Mouse (Mus musculus): Measurements from ENCODE around the gene Mael. TPM values are rescaled to one million over a fixed set of nuclear protein-coding genes. Genes with fewer than 3 reads are reported as not detected.

The Mael gene
- polyA plus RNA-seq, 2 experiments = not detected

DNA sequence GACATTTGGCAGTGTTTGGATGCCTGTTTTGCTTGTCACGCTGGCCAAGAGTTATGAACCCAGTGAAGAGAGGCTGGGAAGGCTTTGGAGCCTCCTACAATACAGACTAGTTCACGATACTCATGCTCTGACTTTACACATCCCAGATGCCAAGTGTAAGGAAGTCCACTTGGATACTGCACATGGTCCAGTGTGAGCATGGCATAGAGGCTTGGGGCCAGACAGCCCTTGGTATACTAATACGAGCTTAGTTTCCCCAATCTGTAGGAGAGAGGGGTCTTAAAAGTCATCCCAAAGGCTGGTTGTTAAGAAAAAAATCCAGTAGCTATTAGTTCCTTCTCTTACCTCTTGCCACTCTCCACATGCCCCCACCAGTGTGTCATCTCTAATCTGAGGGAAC is 43.3 kb upstream of the Mael start:
- H3K9me3 ChIP-seq (ENCODE audit: control insufficient read depth, low read length) = no peaks in the 10 kb centered on the region
- no peaks in the 10 kb centered on the region; the same call in 1 of the 2 replicates for H3K27me3 ChIP-seq (ENCODE audit: control insufficient read depth, insufficient read depth, low read length)
- no peaks in the 10 kb centered on the region for H3K36me3 ChIP-seq (replicated peaks; ENCODE audit: control insufficient read depth, insufficient read depth, low read depth)
- H3K27ac ChIP-seq = no peak overlapping the region
- no peak overlapping the region for H3K4me3 ChIP-seq (ENCODE audit: insufficient read depth in 1 of 2, low read depth in 2 of 2, low read length in 2 of 2)
- DNase-seq (ENCODE audit: low read depth in 3 of 3, low spot score in 3 of 3) = no peak
- ATAC-seq (ENCODE audit: insufficient read depth) = no peak
- no peak overlapping the region for H3K4me2 ChIP-seq (ENCODE audit: low read depth)
- TF ChIP-seq EP300 (IDR thresholded peaks at IDR 0.05; ENCODE audit: low read depth) (no peak), CTCF (IDR thresholded peaks at IDR 0.05; ENCODE audit: low read depth) (no peak)
- 61% methylated on average over 3 of the region's 3 CpGs for WGBS (ENCODE audit: insufficient replicate concordance)
- H3K9ac ChIP-seq (replicated peaks) = no peak overlapping the region
- no peaks in the 10 kb centered on the region for H3K4me1 ChIP-seq (replicated peaks; ENCODE audit: control insufficient read depth in 2 of 2, insufficient read depth in 2 of 2, low read length in 1 of 2)

DNA sequence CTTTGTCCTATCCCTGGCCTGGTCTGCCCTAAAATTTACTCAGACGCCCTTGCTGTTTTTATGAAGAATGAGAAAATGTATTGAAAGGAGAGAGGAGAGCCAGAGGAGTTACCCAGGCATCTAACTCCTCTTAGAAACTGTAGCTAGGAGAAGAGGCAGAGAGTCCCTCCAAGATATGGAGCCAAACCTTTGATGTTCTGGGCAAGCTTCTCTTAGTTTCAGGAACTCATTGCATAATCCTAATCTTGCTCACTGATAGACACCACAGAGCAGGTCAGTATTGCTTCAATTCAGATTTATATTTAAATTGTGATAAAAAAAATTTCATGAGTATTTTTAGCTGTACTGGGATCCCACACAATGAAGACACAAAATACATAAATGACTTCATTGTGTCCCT is 42.7 kb upstream of the Mael start:
- no peaks in the 10 kb centered on the region for H3K4me1 ChIP-seq (replicated peaks; ENCODE audit: control insufficient read depth in 2 of 2, insufficient read depth in 2 of 2, low read length in 1 of 2)
- no peaks in the 10 kb centered on the region; the same call in 1 of the 2 replicates for H3K27me3 ChIP-seq (ENCODE audit: control insufficient read depth, insufficient read depth, low read length)
- H3K9ac ChIP-seq (replicated peaks) = no peak overlapping the region
- DNase-seq (ENCODE audit: low read depth in 3 of 3, low spot score in 3 of 3) (no peak), ATAC-seq (ENCODE audit: insufficient read depth) (no peak)
- TF ChIP-seq CTCF (IDR thresholded peaks at IDR 0.05; ENCODE audit: low read depth) (no peak), EP300 (IDR thresholded peaks at IDR 0.05; ENCODE audit: low read depth) (no peak)
- 58% methylated on average over 1 of the region's 1 CpGs for WGBS (ENCODE audit: insufficient replicate concordance)
- no peak overlapping the region for H3K27ac ChIP-seq
- H3K9me3 ChIP-seq (ENCODE audit: control insufficient read depth, low read length) = no peaks in the 10 kb centered on the region
- no peak overlapping the region for H3K4me2 ChIP-seq (ENCODE audit: low read depth)
- H3K36me3 ChIP-seq (replicated peaks; ENCODE audit: control insufficient read depth, insufficient read depth, low read depth) = no peaks in the 10 kb centered on the region
- H3K4me3 ChIP-seq (ENCODE audit: insufficient read depth in 1 of 2, low read depth in 2 of 2, low read length in 2 of 2) = no peak overlapping the region

DNA sequence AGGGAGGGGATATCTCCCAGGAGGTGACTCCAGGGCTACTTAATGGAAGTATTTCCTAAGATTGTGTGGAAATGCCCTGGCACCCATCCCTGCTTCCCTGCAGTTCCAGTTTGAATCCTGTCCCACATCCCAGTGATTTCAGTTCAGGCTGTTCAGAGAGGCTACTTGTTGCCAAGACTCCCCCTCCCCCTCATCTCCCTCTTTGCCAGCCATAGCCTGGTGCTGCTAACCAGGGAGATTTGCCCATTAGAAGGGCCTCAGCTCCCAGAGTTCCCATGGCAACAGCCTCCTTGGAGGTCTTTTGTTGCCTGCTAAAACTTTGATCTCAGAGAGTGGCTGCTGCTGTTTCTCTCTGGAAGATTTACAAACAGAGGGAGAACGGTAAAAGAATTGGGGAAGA is 42.0 kb upstream of the Mael start:
- H3K9ac ChIP-seq (replicated peaks) = no peak overlapping the region
- H3K4me2 ChIP-seq (ENCODE audit: low read depth) = no peak overlapping the region
- no peak overlapping the region for H3K27ac ChIP-seq
- ATAC-seq (ENCODE audit: insufficient read depth) (no peak), DNase-seq (ENCODE audit: low read depth in 3 of 3, low spot score in 3 of 3) (no peak)
- no peak overlapping the region for H3K4me3 ChIP-seq (ENCODE audit: insufficient read depth in 1 of 2, low read depth in 2 of 2, low read length in 2 of 2)
- H3K27me3 ChIP-seq (ENCODE audit: control insufficient read depth, insufficient read depth, low read length) = no peaks in the 10 kb centered on the region; the same call in 1 of the 2 replicates
- H3K36me3 ChIP-seq (replicated peaks; ENCODE audit: control insufficient read depth, insufficient read depth, low read depth) = no peaks in the 10 kb centered on the region
- WGBS (ENCODE audit: insufficient replicate concordance) = 4% methylated on average over 1 of the region's 1 CpGs
- H3K4me1 ChIP-seq (replicated peaks; ENCODE audit: control insufficient read depth in 2 of 2, insufficient read depth in 2 of 2, low read length in 1 of 2) = no peaks in the 10 kb centered on the region
- H3K9me3 ChIP-seq (ENCODE audit: control insufficient read depth, low read length) = no peaks in the 10 kb centered on the region
- TF ChIP-seq CTCF (IDR thresholded peaks at IDR 0.05; ENCODE audit: low read depth) = no peak
- TF ChIP-seq EP300 (IDR thresholded peaks at IDR 0.05; ENCODE audit: low read depth) = no peak

DNA sequence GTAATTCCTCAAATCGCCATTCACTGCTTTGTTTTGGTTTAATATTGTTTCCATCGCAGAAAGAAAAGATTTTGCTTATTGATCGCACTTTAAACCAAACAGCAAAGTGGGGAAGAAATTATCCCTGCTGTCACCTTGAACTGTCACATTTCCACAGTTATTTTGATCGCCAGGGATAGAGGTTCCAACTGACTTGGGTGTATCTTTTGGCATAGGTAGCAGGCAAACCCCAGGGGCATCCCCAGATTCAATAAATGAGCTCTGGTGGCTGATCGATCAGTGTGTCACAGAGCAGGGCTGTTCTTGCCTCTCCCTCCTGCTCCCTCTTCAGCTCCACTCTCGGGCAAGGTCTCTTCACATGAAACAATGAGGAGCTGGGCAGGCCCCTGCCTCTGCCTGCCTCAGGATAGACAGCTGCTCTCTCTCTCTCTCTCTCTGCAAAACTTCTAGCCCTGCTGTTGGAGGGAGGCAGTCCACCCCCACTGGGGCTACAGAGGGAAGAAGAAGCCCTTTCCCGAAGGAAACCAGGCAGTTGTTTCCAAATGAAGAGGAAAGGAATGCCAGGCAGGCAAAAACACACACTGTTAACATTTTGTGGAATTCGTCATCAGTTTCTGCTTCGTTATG is 41.1 kb upstream of the Mael start:
- Histone ChIP-seq H3K4me3 (ENCODE audit: insufficient read depth in 1 of 2, low read depth in 2 of 2, low read length in 2 of 2) (no peak overlapping the region), H3K27me3 (ENCODE audit: control insufficient read depth, insufficient read depth, low read length) (no peaks in the 10 kb centered on the region; the same call in 1 of the 2 replicates), H3K9ac (replicated peaks) (no peak overlapping the region), H3K27ac (no peak overlapping the region), H3K9me3 (ENCODE audit: control insufficient read depth, low read length) (no peaks in the 10 kb centered on the region), H3K4me2 (ENCODE audit: low read depth) (no peak overlapping the region), H3K36me3 (replicated peaks; ENCODE audit: control insufficient read depth, insufficient read depth, low read depth) (no peaks in the 10 kb centered on the region), H3K4me1 (replicated peaks; ENCODE audit: control insufficient read depth in 2 of 2, insufficient read depth in 2 of 2, low read length in 1 of 2) (no peaks in the 10 kb centered on the region)
- 39% methylated on average over 9 of the region's 9 CpGs for WGBS (ENCODE audit: insufficient replicate concordance)
- DNase-seq (ENCODE audit: low read depth in 3 of 3, low spot score in 3 of 3) (no peak), ATAC-seq (ENCODE audit: insufficient read depth) (no peak)
- TF ChIP-seq CTCF (IDR thresholded peaks at IDR 0.05; ENCODE audit: low read depth) (no peak), EP300 (IDR thresholded peaks at IDR 0.05; ENCODE audit: low read depth) (no peak)

DNA sequence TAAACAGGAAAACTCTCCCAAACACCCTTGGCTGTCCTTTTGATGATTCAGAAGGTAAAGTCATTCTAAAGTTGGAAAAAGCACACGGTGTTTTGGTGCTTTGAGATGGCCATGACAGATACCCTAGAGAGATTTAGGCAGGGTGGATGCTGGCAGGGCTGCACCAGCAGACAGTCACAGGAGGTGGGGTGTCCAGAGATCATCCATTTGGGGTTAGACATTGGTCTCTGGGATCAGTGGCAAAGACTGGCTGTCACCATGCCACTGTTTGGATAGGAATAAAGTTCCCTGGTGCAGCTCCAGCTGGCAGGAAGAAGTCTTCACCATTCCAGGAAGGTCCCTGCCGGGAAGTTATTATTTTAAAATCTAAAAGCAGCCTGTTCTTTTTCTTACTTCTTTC is 40.2 kb upstream of the Mael start:
- 47% methylated on average over 2 of the region's 2 CpGs for WGBS (ENCODE audit: insufficient replicate concordance)
- no peaks in the 10 kb centered on the region; the same call in 1 of the 2 replicates for H3K27me3 ChIP-seq (ENCODE audit: control insufficient read depth, insufficient read depth, low read length)
- H3K4me3 ChIP-seq (ENCODE audit: insufficient read depth in 1 of 2, low read depth in 2 of 2, low read length in 2 of 2) = no peak overlapping the region
- no peaks in the 10 kb centered on the region for H3K4me1 ChIP-seq (replicated peaks; ENCODE audit: control insufficient read depth in 2 of 2, insufficient read depth in 2 of 2, low read length in 1 of 2)
- no peak overlapping the region for H3K4me2 ChIP-seq (ENCODE audit: low read depth)
- no peak for TF ChIP-seq EP300 (IDR thresholded peaks at IDR 0.05; ENCODE audit: low read depth)
- no peak for TF ChIP-seq CTCF (IDR thresholded peaks at IDR 0.05; ENCODE audit: low read depth)
- DNase-seq (ENCODE audit: low read depth in 3 of 3, low spot score in 3 of 3) = no peak
- no peaks in the 10 kb centered on the region for H3K36me3 ChIP-seq (replicated peaks; ENCODE audit: control insufficient read depth, insufficient read depth, low read depth)
- H3K9ac ChIP-seq (replicated peaks) = no peak overlapping the region
- ATAC-seq (ENCODE audit: insufficient read depth) = no peak
- H3K9me3 ChIP-seq (ENCODE audit: control insufficient read depth, low read length) = no peaks in the 10 kb centered on the region
- H3K27ac ChIP-seq = no peak overlapping the region

All from liver, embryonic 14.5 days (tissue).